Mouse (Mus musculus) ovary, postnatal 14 days (tissue): ENCODE data around the gene Birc6.

ENCODE experiments used
- DNase-seq: peaks from one replicate; pipeline ENCODE4 v3.0.0; 2022; ENCODE audit warnings: low spot score

The Birc6 gene

DNA sequence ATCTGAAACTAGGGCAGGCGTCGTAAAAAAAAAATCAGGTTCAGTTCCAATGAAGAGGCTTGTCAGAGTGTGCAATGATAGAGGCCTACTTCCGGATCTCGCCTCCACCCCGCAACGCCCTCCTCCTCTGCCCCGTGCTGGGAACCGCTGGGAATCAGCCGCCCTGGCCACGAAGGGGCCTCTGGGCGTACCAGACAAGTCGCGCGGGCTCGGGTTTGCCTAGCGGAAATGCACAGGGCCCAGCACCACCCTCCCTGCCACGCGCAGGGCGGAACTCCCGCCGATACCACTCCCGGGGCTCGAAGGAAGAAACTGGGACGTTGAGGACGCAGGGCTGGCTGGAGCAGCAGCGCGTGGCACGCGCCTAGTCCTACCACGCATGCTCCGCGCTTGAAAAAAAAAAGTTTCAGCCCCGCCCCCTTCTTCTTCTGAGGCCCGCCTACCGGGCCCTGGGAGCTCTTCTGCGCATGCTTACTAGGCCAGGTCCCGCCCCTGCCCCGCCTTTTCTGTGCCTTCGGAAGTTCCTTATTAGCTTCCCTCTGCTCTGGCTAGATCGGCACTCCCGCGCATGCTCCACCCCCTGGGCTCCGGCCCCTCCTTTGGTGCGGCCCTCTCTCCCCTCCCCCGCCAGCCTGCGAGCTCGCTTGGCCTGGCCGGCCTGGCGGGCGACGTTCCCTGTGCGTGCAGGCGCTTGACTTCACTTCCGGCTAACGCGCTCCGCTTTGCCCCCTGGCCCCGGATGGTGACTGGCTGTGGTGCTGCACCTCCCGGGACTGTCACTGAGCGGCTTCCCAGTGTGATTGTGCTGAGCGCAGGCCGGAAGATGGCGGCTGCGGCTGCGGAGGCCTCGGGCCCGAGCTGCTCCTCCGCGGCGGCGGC lies at the start of gene Birc6:
TSS of gene Birc6 (plus strand) at position 567 of the 879 bp plus-strand sequence.
- peak; percentile 99 for DNase-seq

DNA sequence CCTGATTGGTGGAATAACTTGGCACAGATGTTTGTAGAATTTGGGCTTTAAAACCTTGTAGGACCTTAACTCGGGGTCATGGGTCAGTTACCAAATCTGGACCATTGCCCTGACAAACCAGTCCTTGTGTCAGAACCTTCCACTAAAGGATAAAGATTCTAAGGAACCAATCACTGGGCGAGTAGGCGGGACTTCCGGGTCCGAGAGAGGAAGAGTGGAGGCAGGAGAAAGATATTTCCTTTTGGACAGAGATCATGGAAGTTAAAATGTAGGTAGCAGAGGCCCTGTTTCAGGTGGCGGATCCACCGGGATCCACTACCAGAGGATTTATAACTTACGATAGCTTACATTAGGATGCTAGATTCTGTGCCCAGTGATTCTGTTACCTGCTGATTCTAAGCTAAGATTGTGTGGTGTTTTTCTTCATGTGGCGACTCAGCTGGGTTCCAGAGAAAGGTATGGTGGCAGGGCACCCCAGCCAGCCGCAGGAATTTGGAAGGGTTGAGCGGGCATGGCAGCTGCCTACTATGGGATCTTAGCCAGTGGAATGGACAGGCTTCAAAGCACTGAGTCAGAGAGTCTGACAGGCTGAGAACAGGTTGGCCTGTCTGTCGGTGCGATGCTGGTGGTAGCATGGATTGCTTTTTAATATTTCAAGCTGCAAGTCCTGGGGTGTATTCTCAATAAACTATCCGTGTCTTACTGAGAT lies 47.6 kb upstream of the Birc6 start:
- no peak for DNase-seq

DNA sequence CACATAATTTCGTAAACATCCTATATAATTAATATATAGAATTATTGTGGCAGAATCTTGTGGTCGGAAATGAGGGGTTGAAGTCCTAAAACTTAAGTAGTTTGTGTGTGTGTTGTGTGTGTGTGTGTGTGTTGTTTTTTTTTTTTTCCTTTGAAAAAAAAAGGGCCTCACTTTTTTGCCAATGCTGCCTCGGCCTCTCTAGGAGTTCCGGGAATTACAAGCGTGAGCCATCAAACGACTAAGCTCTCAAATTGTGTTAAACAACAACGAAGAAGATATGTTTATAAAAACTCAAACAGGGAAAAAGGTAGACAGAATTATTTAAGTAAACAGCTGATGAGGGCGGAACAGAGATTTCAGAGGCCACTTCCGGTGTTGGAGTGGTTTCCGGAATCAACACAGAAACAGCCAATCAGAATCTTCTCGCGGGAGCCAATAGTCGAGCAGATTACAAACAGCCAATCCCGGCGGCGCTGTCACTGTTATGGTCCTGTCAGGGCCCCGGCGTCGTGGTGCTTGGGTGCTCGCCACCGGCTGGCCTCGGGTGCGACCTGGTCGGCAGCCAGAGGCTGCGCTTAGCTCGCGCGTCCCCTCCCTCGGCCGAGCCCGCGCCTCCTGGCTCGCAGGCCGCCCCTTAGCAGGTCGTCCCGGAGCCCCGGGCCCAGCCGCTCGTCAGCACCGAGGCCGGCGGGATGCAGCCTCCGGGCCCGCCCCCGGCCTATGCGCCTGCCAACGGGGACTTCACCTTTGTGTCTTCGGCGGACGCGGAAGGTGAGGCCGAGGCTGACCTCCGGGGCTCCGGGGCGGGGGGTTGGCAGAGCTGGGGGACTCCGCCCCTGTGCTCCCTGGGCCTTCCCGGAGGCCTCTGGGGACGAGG lies 38.8 kb upstream of the Birc6 start, which contains the start of gene Yipf4:
TSS of gene Yipf4 (plus strand) at position 470 of the 877 bp plus-strand sequence.
- peak; percentile 95 for DNase-seq

DNA sequence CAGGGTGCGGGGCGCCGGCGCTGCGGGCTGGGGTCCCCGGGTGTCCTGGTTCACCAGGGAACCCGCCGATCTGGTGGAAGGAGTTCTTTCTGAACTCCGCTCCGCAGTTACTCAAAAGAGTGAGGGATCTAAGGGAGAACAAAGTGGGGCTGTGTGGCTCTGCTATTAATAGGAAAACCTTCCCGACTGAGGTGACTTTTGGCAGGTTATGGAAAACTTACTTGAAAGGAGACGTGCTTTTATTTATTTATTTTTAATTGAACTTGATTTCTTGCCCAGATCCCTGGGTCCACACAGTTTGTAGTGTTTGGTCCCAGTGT lies 38.2 kb upstream of the Birc6 start:
- DNase-seq: no peak

DNA sequence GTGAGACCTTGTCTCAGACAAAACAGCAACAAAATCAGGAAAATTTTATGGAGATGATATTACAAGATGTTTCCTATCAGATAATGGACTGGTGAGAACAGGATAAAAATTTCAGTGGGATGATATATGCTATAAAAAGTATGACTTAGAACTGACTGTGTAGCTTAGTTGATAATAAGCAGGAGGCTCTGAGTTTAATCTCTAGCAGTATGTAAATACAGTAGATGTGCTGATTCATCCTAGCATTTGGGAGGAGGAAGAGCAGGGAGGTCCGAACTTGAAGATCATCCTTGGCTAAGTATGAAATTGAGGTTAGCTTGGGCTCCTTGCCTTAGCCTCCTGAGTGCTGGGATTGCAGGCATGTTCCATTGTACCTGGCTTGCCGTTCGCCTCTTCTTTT lies 36.5 kb upstream of the Birc6 start:
- DNase-seq: no peak

DNA sequence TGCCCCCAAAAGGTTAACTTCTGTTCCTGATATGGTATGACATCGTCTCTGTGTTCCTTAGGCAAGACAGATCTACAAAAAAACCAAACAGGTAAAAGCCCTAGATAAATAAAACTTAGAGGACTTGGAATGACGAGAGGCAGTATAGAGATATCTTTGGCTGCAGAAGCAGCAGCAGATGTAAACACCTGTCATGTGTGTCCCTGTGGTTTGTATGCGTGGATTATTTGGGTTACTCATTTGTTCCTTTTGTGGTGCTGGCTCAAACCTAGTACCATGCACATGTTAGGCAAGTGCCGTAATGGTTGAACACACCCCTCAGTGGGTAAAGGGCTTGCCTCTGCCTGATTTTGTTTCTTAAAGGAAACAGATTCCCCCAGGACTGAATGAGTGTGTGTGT lies 27.9 kb upstream of the Birc6 start:
- DNase-seq: no peak

DNA sequence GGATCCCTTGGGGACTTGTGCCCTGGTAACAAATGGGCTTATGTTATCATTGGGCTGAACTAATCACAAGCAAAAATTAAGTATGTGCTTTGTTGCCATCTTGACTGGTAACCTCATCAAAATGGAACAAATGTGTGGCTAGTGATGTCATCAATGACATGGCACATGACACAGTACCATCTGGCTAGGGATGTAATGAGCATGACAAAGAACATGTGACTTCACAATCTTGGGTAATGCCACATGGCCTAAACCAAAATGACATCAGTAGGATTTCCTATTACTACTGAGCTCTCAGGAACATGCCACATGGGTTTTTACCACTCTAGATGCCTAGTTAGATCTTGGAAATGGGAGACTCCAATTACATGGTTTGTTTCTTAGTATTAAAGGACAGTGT lies 27.0 kb upstream of the Birc6 start:
- DNase-seq: no peak

DNA sequence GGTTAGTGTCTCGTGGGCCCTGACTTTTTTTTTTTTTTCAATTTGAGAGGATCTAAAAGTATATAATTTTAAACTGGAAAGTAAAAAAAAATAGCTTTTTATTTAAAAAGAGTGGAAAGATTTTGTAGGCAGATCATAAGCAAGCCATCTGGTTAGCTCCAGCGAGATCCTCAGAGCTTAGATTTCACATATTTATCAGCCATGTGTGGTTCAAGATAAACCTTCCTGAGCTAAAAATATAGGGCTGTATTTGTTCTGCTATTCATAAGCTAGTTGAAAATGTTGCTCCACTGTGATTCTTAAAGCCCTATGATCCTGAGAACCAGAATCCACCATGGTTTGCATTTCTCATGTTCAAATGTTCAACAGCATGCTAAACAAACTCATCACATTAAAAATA lies 20.2 kb upstream of the Birc6 start:
- DNase-seq: no peak

DNA sequence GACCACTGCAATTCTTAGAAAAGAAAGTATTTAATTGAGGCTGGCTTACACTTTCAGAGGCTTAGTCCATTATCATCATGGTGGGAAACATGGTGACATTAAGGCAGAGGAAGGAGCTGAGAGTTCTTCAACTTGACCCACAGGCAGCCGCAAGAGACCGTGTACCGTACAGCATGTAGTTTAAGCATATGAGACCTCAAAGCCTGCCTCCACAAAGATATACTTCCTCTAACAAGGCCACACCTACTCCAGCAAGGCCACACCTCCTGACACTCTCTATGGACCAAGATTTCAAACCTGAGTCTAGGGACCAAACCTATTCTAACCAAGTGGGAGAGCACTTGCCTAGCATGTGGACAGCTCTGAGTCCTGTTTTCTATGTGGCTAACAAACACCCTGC lies 19.5 kb upstream of the Birc6 start:
- no peak for DNase-seq

DNA sequence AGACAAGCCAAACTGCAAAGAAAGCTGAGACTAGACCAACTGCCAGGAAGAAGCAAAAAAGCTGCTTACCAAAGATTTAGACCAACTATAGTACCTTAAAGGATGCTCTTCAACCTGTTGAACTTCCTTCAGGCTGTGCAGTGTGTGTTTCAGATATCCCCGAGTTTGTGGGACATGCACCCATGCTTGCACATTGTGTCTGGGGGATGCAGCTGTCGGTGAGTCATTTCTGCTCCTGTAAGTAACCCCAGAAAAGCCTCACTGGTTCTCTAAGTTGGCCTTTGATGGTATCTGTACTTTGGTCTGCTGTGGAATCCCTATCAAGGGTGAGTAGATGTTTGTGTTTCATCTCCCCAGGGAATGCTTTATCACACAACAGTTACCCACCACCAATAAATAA lies 15.8 kb upstream of the Birc6 start:
- DNase-seq: no peak

DNA sequence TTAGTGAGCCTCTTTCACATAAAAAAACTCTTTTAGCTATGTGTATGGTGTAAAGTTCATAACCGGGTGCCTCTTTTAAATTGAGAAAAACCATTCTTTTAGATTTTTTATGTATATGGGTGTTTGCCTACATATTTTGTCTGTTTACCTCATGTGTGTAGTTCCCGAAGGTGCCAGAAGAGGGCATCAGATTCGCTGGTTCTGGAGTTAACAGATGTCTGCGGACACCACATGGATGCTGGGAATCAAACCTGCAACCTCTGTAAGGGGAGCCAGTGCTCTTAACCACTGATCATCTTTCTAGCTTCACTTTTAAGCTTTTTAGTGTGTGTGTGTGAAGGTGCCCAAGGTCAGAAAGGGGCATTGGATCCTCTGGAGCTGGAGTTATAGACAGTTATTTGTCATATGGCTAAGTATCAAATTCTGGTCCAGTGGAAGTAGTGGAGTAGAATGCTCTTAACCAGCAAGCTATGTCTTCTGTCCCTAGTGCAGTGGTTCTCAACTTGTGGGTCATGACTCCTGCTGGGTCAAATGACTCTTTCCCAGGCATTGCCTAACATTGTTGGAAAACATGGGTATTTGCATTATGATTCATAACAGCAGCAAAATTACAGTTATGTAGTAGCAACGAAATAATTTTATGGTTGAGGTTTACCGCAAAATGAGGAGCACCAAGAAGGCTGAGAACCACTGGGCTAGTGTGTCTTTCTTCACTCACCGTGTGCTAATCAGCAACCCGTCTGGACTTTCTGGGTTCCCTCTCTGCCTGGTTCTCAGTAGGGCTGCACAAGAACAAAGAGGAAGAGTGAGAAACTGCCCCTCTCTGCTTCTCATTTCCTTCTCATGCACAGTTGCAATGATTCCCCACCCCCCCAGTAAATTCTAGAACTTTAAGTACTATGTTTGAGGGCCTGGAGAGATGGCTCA lies 5.0 kb upstream of the Birc6 start:
- DNase-seq: no peak

DNA sequence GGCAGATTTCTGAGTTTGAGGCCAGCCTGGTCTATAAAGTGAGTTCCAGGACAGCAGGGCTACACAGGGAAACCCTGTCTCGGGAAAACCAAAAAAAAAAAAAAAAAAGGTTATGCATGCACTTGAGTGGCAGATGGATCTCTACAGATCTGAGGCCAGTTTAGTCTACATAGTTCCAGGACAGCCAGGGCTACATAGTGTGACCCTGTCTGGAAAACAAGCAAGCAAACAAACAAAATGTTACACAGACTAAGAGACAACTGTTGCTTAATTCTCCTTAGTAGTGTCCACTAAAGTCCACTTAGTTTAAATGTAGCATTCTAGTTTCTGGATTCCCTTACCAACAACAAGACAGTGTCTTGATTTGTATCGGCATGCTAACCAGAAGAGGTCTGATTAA lies 2.0 kb upstream of the Birc6 start:
- no peak for DNase-seq

DNA sequence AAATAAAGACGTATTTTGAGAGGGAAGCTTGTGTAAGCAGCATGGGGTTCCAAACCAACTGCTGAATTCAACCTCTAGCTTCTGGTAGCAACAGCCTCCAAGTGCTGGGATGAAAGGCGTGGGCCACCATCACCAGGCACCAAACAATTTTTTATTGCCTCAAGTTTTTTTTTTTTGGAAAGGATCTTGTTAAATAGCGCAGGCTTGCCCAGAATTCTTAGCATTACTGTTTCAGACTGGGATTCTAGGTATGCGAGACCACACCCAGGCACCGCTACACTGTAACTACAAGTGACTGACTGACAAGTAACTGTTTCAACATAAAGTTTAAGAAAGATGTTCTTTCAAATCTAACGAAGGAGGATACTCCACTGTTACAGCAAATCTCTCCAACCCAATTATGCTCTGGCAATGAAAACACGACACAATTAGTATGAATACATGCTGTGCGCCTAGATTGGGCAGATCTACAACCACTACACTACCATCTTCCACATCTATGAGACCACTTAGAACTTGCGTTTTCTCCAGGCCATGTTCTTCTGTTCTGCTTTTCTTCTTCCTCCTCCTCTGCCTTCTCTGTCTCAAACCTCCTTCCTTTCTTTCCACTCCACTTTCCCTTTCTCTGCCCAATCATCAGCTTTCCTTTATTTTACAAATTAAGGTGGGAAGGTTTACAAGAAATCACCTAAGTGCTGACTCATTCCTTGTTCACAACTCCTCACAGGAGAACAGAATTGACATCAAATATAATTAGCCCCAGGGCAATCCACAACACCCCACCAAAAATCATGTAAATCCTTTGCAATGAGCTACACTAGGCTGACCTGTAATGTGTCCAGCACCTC lies 1.1 kb upstream of the Birc6 start:
- DNase-seq: peak; percentile 7

DNA sequence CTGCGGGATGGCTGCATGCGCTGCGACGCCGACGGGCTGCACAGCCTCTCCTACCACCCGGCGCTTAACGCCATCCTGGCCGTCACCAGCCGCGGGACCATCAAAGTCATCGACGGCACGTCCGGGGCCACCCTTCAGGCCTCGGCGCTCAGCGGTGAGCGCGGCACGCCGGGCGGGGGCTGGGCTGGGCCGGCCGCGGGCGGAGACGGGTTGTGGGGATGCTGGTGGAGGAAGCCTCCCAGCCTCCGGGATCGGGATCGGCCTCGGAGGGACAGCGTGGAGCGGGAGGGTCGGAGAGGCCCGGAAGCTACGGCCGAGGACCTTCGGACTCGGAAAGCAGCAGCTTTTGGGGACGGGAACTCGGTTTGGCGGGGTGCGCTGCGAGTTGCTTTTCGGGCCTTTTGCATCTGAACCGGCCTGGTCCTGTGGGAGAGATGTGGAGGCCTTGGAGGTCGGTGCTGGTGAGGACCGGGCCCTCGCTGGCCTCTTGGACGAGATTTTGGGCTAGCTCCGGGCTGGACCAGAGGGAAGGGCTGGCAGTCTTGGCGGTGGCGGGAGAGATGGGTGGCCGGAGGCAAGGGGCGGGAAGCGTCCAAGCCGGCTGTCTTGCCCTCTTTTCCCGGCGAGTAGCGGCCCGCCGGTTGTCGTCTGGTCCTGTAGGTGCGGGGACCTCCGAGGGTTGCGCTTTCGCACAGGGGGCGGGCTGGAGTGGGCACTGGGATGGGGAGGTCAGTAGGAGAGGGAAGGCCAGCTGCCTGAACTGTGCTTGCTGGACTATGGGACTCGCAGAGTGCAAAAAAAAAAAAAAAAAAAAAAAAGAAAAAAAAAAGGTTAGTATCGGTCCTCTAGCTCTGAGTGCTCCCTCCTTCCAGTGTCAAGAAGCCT lies 795 bp downstream of the Birc6 start:
- DNase-seq: peak; percentile 53

DNA sequence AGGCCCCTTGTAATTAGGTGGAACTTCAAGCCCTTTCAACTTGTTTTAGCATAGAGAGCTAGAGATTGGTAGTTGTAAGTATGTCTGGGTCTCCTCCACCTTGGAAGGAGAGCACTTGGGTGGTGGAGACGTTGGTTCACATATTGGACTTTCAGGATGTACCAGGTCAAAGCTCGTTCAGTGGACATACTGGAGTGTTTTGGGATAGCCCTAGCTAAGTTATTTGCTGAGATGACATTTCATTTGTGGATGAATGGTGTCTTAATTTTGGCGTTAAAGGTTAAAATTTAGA lies 1.4 kb downstream of the Birc6 start:
- DNase-seq: no peak

DNA sequence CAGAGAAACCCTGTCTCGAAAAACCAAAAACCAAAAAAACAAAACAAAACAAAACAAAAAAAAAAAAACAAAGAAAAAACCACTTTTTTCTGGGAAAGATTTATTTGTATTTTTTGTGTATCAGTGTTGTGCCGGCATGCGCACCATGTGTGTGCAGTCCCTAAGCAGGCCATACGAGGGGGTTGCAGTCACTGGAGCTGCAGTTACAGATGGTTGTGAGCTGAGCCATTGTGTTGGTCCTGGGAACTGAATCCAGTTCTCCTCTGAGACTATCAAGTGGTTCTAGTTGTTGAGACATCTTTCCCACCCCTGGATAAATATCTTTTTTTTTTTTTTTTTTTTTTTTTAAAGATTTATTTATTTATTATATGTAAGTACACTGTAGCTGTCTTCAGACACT lies 6.9 kb downstream of the Birc6 start:
- DNase-seq: no peak

DNA sequence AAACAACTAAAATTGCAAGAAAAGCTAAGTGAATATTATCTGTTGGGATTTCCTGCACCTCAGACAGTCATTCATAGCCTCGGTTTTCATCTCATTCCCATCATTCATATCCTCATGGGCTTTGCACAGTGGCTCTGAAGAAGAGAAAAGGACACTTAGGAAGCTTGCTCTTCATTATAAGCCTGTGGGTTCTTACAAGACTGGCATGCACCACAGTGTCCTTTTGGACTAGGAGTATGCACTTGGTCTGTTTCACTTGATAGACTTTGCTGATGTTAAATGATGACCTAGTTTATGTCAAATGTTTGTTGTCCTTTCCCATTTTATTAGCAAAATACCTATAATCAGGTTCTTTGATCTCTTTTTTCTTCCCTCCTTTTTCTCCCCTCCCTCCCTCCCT lies 9.4 kb downstream of the Birc6 start:
- no peak for DNase-seq

DNA sequence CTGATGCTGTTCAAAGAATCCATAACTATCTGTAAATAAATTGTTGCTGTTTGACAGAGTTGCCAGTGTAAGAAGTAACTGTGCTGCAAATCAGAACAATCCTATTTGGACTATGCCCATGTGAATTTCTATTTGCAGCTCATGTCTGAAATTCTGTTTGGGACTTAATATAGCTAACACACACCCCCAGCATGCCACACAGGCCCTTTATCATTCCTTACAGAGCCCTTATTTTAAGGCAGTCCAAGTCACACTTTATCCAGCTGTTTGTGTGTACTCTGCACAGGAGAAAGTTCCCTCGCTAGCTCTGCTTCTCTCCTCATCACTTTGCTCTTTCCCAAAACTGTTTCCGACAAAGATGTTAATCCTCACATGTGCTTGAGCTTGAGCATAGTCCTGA lies 15.5 kb downstream of the Birc6 start:
- DNase-seq: no peak

DNA sequence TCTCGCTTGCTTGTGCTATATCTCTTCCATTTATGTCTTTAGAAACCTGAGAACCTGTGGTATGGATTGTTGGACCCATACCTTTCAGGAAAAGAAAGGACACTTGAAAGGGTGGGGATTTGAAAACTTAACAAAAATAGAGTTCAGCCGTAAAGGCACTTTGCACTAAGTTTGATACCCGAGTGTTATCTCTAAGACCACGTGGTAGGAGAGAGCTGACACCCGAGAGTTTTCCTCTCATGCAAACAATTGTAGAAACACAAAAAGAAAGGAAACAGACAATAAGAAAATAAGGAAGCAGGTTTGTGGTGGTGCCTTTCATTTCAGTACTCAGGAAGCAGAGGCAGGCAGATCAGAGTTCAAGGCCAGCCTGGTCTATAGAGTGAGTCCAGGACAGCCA lies 26.0 kb downstream of the Birc6 start:
- no peak for DNase-seq

DNA sequence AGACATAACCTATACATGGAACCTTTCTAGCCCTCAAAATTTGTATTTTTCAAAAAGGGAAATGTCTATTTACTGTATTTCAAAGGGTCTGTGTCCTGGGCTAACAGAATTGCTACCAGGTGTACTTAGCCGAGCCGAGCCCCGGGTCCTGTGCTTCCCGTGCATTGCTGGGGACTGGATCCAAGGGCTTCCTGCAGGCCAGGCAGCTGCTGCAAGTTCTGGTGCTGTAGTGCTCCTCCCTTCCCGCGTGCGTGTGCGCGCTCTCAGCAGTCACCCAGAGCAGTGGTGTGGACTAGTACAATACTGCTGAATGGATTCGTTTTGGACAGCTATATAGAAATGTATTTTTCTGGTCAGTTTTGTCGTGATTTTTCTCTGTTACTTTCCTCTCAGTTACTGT lies 31.8 kb downstream of the Birc6 start:
- DNase-seq: no peak
